ENCODE assay signal across 1 mouse cellular context in the genomic region with DNA sequence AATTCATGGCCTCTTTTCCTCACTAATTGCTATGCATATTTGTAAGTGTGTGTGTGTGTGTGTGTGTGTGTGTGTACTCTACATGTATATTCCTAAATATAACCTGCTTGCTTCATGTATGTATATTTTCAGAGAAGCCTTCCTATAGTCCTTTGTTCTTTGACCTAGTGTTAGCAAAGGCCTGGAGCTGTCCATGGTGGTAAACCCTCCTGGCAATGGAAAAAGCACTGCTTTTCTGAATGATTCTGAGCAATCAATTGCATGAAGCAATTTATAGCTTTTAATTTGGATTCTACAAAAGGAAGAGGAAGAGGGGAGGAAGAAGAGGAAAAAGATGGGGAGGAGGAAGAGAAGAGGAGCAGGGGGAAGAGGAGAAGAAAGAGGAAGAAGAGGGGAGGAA.
TF ChIP-seq lines count a peak whose summit lies in the region.

No protein-coding gene starts in this region.

TF ChIP-seq in MEL, 35 proteins besides CTCF, POLR2A, EP300 and RAD21 (continued from another document):
- TF ChIP-seq BHLHE40 (IDR thresholded peaks at IDR 0.05; ENCODE audit: borderline replicate concordance, low read depth, low read length): no peak
- no peak for TF ChIP-seq KAT2A (conservative IDR thresholded peaks at IDR 0.05; ENCODE audit: low read depth, low read length)
- no peak for TF ChIP-seq MAZ (IDR thresholded peaks at IDR 0.05; ENCODE audit: low read depth, low read length)
